Mouse (Mus musculus): ENCODE data around the gene Trim24.

GRCm38 (mm10) chr6:37853289-37853688 lies 17.3 kb upstream of the Trim24 start:
- TF ChIP-seq POLR2A (IDR thresholded peaks at IDR 0.05; ENCODE audit: extremely low read depth, insufficient read depth, low read length) (no peak), CTCF (IDR thresholded peaks at IDR 0.05; ENCODE audit: extremely low read depth, insufficient read depth, low read length) (no peak)
